Mouse (Mus musculus) liver, postnatal 0 days (tissue): ENCODE results near the gene March8. TPM values are rescaled to one million over a fixed set of nuclear protein-coding genes. Genes with fewer than 3 reads are reported as not detected.

Experiments used
- ATAC-seq: fragments of 200-750 bp; cut with Nextera tagmentation; 2 replicates; pipeline ENCODE4 v1.8.0; 2017; ENCODE audit warnings: mild to moderate bottlenecking, moderate library complexity
- DNase-seq: peaks from one replicate; pipeline ENCODE4 v3.0.0-alpha.2; 2016
- H3K27ac ChIP-seq: fragments of 300-500 bp; sonication (generic); 2 replicates; pipeline ENCODE4 v1.5.1; 2014; ENCODE audit warnings: antibody characterized with exemption, moderate library complexity, mild to moderate bottlenecking, low read depth
- H3K27me3 ChIP-seq: fragments of 300-500 bp; sonication (generic); 2 replicates; pipeline ENCODE4 v1.6.1; 2014; ENCODE audit warnings: low read length, control low read depth, mixed read lengths; ENCODE audit not compliant: insufficient read depth
- H3K36me3 ChIP-seq: fragments of 300-500 bp; sonication (generic); replicated peaks from 2 replicates; pipeline ENCODE4 v1.6.1; 2014; ENCODE audit warnings: mild to moderate bottlenecking, control low read depth, low read length, moderate library complexity, mixed read lengths; ENCODE audit not compliant: insufficient read depth
- H3K4me1 ChIP-seq: fragments of 300-500 bp; sonication (generic); 2 replicates; pipeline ENCODE4 v1.6.1; 2014; ENCODE audit warnings: antibody characterized with exemption, mild to moderate bottlenecking, control low read depth; ENCODE audit not compliant: insufficient read depth
- H3K4me2 ChIP-seq: fragments of 300-500 bp; sonication (generic); 2 replicates; pipeline ENCODE4 v1.6.1; 2014; ENCODE audit warnings: low read depth, mild to moderate bottlenecking, low read length, moderate library complexity, mixed read lengths
- H3K4me3 ChIP-seq: fragments of 300-500 bp; sonication (generic); 2 replicates; pipeline ENCODE4 v1.5.1; 2014; ENCODE audit warnings: low read depth, low read length
- H3K9ac ChIP-seq: fragments of 300-500 bp; sonication (generic); replicated peaks from 2 replicates; pipeline ENCODE4 v1.6.1; 2014; ENCODE audit warnings: mild to moderate bottlenecking, moderate library complexity
- H3K9me3 ChIP-seq: fragments of 300-500 bp; sonication (generic); 2 replicates; pipeline ENCODE4 v1.6.1; 2016; ENCODE audit warnings: mild to moderate bottlenecking, control low read depth, low read length, mixed read lengths
- CTCF ChIP-seq: sonication (generic); IDR thresholded peaks from 2 replicates; pipeline ENCODE4 v1.5.1; 2016; ENCODE audit warnings: antibody characterized with exemption, low read depth
- EP300 ChIP-seq: IDR thresholded peaks from 2 replicates; pipeline ENCODE4 v1.6.1; 2016; ENCODE audit warnings: antibody characterized with exemption, low read depth, mild to moderate bottlenecking
- WGBS: fragments of 180-500 bp; shearing (Covaris S2); extraction: QIAGEN DNeasy Blood & Tissue Kit; methylation state at CpG from one replicate; pipeline ENCODE4 v1.1.7; 2014; ENCODE audit not compliant: insufficient replicate concordance; 5-methylcytosine and 5-hydroxymethylcytosine counted together
- polyA plus RNA-seq: library from polyadenylated mRNA; unstranded; fragments of >200 nt; fragmentation: Nextera tagmentation; extraction: Ambion mirVana; gene quantifications from 2 replicates; pipeline ENCODE4 v1.2.1, GENCODE M21; 2015

The March8 gene
- polyA plus RNA-seq, 1 experiment from 2014 or later, result 40.5 TPM

DNA sequence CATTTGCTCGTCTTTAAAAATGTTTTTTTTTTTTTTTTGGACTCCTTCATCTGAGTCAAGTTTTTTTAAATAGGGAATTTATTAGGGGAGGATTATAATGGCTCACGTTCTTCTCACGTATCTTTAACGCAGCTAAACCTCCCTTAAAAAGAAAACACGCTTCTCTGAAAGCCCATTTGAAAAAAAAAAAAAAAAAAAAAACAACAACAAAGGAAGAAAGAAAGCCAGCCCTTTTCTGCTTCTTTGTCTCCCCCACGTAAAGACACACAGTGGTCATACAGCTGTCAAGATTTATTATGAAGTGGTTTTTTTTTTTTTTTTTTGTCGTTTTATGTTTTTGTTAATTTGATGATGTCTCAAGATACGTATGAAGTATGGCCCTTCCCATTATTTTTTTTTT is 696 bp downstream of the March8 start:
- Histone ChIP-seq H3K4me3 (peak overlapping the region; percentile 82), H3K27ac (peak overlapping the region; percentile 92), H3K4me2 (peak overlapping the region; percentile 83), H3K9ac (peak overlapping the region; percentile 88), H3K4me1 (peaks cover 21% of the 10 kb centered on the region), H3K9me3 (no peaks in the 10 kb centered on the region), H3K36me3 (peaks cover 7% of the 10 kb centered on the region), H3K27me3 (no peaks in the 10 kb centered on the region)
- no peak for ATAC-seq
- DNase-seq, result no peak
- WGBS, result 5% methylated on average over 8 of the region's 8 CpGs
- TF ChIP-seq CTCF (no peak), EP300 (no peak)

DNA sequence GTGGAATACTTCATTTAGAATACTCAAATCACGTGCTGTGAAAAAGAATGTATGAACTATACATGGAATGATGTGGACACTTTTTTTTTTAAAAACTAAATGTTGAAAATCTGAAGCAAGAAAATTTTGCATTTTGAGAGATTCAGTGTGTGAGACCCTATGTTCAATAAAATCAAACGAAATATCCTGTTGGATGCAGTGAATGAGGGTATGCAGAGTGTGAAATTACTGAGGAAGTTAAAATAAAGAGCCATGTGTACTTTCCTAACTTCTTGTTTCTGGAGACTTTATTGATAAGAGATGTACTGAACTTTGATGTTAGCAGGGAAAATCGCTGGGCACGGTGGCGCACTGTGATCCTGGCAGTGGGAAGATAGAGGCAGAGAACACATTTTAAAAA is 1.3 kb downstream of the March8 start:
- H3K4me2 ChIP-seq, result peak overlapping the region; percentile 83
- ATAC-seq, result no peak
- no peaks in the 10 kb centered on the region for H3K9me3 ChIP-seq
- H3K27me3 ChIP-seq, result no peaks in the 10 kb centered on the region
- peak overlapping the region; percentile 88; the same call in 1 of the 2 replicates for H3K9ac ChIP-seq
- peak overlapping the region; percentile 82 for H3K4me3 ChIP-seq
- TF ChIP-seq EP300 (no peak), CTCF (no peak)
- peaks cover 7% of the 10 kb centered on the region for H3K36me3 ChIP-seq
- peaks cover 21% of the 10 kb centered on the region for H3K4me1 ChIP-seq
- 60% methylated on average over 5 of the region's 5 CpGs for WGBS
- H3K27ac ChIP-seq, result 0 out of 2 replicates have a peak overlapping the region, but pooled peaks have one; percentile 49
- DNase-seq, result no peak

DNA sequence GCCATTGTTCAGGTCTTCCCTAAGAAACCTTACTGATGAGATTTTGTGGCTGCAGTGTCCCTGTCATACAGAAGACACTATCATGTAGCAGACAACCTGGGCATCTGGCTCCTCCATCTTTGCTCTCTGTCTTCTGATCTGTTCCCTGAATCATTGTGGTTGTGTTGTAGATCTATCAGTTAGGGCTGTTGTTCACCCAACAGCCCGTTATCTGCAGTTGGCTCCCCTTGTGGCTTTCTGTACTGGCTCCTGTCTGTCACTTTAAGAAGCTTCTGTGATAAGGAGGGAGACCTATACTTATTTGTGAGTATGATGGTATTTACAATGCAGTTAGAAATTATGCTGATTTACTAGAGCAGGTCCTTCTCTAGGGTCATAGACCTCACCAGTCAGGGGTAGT is 2.7 kb downstream of the March8 start:
- 0 out of 2 replicates have a peak overlapping the region, but pooled peaks have one; percentile 11 for H3K4me3 ChIP-seq
- H3K27ac ChIP-seq, result no peak overlapping the region
- peak overlapping the region; percentile 83 for H3K4me2 ChIP-seq
- ATAC-seq (no peak), DNase-seq (no peak)
- H3K9ac ChIP-seq, result 0 out of 2 replicates have a peak overlapping the region, but pooled peaks have one; percentile 44
- WGBS, result 45% methylated on average over 1 of the region's 1 CpGs
- TF ChIP-seq EP300 (peak; percentile 64), CTCF (no peak)
- peaks cover 21% of the 10 kb centered on the region for H3K4me1 ChIP-seq
- H3K36me3 ChIP-seq, result peaks cover 7% of the 10 kb centered on the region
- H3K9me3 ChIP-seq, result no peaks in the 10 kb centered on the region
- H3K27me3 ChIP-seq, result no peaks in the 10 kb centered on the region

DNA sequence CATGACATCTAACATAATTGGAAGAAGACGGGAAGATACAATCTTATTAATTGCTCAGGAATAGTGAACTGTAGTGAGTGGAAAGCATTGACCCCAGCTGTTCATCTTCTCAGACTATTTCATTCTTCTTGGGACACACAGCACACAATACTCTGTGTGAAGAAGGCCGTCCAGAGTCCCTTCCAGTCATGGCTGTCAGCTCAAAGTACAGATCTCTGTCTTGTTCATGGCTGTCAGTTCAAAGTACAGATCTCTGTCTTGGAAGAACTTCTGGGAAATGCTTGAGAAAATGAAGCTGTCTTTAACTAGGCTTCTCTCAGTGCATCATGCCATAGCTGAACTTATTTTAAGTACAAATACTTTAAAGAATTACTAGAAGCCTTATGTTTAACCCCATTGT is 10.1 kb downstream of the March8 start:
- Histone ChIP-seq H3K36me3 (no peaks in the 10 kb centered on the region), H3K27ac (no peak overlapping the region), H3K9me3 (no peaks in the 10 kb centered on the region), H3K4me3 (no peak overlapping the region), H3K4me2 (no peak overlapping the region), H3K27me3 (no peaks in the 10 kb centered on the region), H3K4me1 (peaks cover 14% of the 10 kb centered on the region), H3K9ac (no peak overlapping the region)
- 86% methylated on average over 2 of the region's 2 CpGs for WGBS
- no peak for TF ChIP-seq CTCF
- no peak for TF ChIP-seq EP300
- no peak for ATAC-seq
- DNase-seq, result no peak

DNA sequence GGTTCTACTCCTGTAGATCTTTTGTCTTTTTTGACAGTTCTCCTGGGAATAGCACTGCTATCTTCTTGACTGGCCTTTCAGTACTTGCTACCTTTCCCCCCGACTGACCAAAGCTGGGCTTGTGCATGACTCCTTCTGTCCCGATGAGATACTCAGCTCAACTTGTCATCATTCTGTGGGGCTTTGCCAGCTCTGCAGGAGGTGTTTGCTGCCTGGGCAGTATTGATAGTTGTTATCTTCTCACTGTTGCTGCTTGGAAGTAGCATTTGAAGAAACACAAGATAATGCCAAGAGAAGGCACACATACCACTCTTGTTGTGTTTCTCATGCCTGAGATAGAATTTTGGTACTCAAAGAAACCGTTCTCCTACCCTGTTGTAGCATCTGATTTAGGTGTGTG is 12.2 kb downstream of the March8 start:
- peak; percentile 69 for DNase-seq
- no peaks in the 10 kb centered on the region; the same call in 1 of the 2 replicates for H3K36me3 ChIP-seq
- peak overlapping the region; percentile 70 for H3K4me2 ChIP-seq
- peak overlapping the region; percentile 67; the same call in 1 of the 2 replicates for H3K9ac ChIP-seq
- H3K4me3 ChIP-seq, result peak overlapping the region; percentile 34; the same call in 1 of the 2 replicates
- H3K27me3 ChIP-seq, result no peaks in the 10 kb centered on the region
- peak overlapping the region; percentile 87 for H3K27ac ChIP-seq
- ATAC-seq, result peak; percentile 91
- H3K9me3 ChIP-seq, result no peaks in the 10 kb centered on the region
- TF ChIP-seq EP300, result peak; percentile 99
- no peak for TF ChIP-seq CTCF
- peaks cover 14% of the 10 kb centered on the region for H3K4me1 ChIP-seq
- 42% methylated on average over 3 of the region's 3 CpGs for WGBS

DNA sequence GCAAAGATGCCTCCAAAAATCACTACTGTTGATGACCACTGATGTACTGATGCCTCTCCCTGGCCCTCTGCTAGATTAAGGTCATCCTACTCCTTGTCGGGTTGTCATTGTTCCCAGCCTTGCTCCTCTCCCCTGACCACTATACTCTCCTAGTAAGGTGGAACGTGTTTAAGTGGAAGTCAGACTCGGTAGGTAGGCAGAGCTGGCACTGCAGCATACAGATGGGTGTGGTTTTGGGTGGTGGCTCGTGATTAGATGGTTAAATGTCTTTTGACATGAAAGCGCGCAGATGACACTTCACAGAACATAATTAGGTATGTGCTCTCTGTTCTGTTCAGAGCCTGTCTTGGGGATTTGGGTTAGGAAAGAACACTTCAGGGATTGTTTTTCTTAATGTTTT is 12.8 kb downstream of the March8 start:
- TF ChIP-seq EP300 (peak; percentile 80), CTCF (no peak)
- peak overlapping the region; percentile 87 for H3K27ac ChIP-seq
- H3K27me3 ChIP-seq, result no peaks in the 10 kb centered on the region
- H3K9me3 ChIP-seq, result no peaks in the 10 kb centered on the region
- DNase-seq (peak; percentile 59), ATAC-seq (peak; percentile 87)
- peak overlapping the region; percentile 67 for H3K9ac ChIP-seq
- no peaks in the 10 kb centered on the region; the same call in 1 of the 2 replicates for H3K36me3 ChIP-seq
- peaks cover 14% of the 10 kb centered on the region for H3K4me1 ChIP-seq
- 44% methylated on average over 6 of the region's 6 CpGs for WGBS
- H3K4me2 ChIP-seq, result peak overlapping the region; percentile 70
- H3K4me3 ChIP-seq, result peak overlapping the region; percentile 34
